Mouse (Mus musculus): ENCODE data around the gene Srd5a2. TPM values are rescaled to one million over a fixed set of nuclear protein-coding genes. Genes with fewer than 3 reads are reported as not detected.

Gene Srd5a2
- polyA plus RNA-seq, 1 experiment = not detected

DNA sequence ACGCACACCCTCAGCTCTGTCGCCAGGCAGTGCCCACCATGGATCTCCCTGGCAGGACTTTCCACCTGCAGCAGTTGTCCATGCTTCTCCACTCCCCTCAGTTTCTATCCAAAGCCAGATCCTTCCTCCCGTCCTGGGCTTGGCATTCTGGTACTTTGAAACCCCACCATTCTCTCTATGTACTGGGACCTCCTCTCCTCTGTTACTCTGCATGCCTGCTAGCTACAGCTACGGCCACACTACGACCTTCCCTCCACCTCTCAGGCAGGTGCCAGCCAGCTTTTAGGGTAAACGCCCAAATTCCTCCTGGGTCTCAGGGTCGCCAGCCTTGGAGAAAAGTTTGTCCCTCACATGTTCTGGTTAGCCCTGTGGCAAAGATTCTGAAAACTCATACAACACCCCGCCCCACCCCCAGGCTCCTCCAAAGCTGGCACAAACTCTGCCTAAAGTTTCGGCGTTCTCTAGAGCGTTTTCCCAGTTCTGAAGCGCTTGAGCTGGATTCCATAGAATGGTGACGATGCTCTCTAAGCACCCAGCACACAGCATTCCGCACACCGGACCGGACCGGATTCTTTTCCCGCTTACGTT, 607 bp upstream of the Srd5a2 start:
- Histone ChIP-seq H3K4me3 (ENCODE audit: extremely low read depth, insufficient read depth, insufficient read length) (no peak overlapping the region), H3K4me1 (ENCODE audit: control insufficient read depth, insufficient read depth, insufficient read length) (no peaks in the 10 kb centered on the region), H3K27me3 (ENCODE audit: control insufficient read depth, insufficient read depth, low read length) (peaks cover 7% of the 10 kb centered on the region), H3K27ac (ENCODE audit: insufficient read depth, low read length) (no peak overlapping the region), H3K36me3 (ENCODE audit: control insufficient read depth, insufficient read depth, low read length) (no peaks in the 10 kb centered on the region)
- TF ChIP-seq POLR2A (IDR thresholded peaks at IDR 0.05; ENCODE audit: low read depth, low read length) = no peak
- no peak for TF ChIP-seq CTCF (IDR thresholded peaks at IDR 0.05; ENCODE audit: extremely low read depth, insufficient read depth, insufficient read length, insufficient replicate concordance)
- DNase-seq (ENCODE audit: low read depth in 1 of 2, low spot score in 2 of 2) = no peak
- 11% methylated on average over 19 of the region's 19 CpGs for WGBS

GRCm38 (mm10) chr17:74043754-74044153, 4.0 kb downstream of the Srd5a2 start:
- Histone ChIP-seq H3K4me1 (ENCODE audit: control insufficient read depth, insufficient read depth, insufficient read length) (no peaks in the 10 kb centered on the region), H3K36me3 (ENCODE audit: control insufficient read depth, insufficient read depth, low read length) (no peaks in the 10 kb centered on the region), H3K27ac (ENCODE audit: insufficient read depth, low read length) (no peak overlapping the region), H3K27me3 (ENCODE audit: control insufficient read depth, insufficient read depth, low read length) (peaks cover 7% of the 10 kb centered on the region), H3K4me3 (ENCODE audit: extremely low read depth, insufficient read depth, insufficient read length) (no peak overlapping the region)
- 68% methylated on average over 4 of the region's 4 CpGs for WGBS
- no peak for TF ChIP-seq POLR2A (IDR thresholded peaks at IDR 0.05; ENCODE audit: low read depth, low read length)
- TF ChIP-seq CTCF (IDR thresholded peaks at IDR 0.05; ENCODE audit: extremely low read depth, insufficient read depth, insufficient read length, insufficient replicate concordance) = no peak
- no peak for DNase-seq (ENCODE audit: low read depth in 1 of 2, low spot score in 2 of 2)

DNA sequence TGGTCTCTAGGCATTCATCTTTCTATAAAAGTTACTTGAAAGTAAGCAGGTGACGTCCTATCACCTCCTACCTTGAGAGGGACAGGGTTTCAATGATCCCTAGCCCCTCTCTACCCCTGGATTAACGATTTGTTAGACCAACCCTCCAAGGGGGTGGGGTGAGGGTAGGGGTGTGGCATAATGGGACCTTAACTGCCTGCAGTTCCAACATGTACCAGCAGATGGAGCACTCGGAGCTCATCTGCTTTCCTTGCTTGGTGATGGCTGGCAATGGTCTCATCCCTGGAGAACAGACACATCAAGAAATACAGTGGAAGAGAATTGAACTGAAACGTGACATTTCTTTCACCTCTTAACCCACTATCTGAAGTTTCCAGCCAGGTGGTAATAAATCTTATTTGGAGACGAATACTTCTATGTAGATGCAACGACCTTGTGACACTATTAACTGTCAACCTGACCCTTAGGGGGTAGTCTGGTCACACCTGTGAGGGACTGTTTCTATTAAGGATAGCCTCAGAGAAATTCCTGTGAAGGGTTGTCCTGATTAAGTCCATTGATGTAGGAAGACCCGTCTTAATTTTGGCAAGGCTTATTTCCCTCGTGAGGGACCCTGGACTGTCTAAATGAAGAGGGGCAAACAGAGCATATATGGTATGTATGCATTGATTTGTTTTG, 27.1 kb downstream of the Srd5a2 start:
- H3K4me1 ChIP-seq (ENCODE audit: control insufficient read depth, insufficient read depth, insufficient read length) = no peaks in the 10 kb centered on the region
- no peak overlapping the region for H3K4me3 ChIP-seq (ENCODE audit: extremely low read depth, insufficient read depth, insufficient read length)
- H3K36me3 ChIP-seq (ENCODE audit: control insufficient read depth, insufficient read depth, low read length) = no peaks in the 10 kb centered on the region
- H3K27ac ChIP-seq (ENCODE audit: insufficient read depth, low read length) = no peak overlapping the region
- DNase-seq (ENCODE audit: low read depth in 1 of 2, low spot score in 2 of 2) = peak; percentile 41 to 64
- H3K27me3 ChIP-seq (ENCODE audit: control insufficient read depth, insufficient read depth, low read length) = no peaks in the 10 kb centered on the region
- TF ChIP-seq POLR2A (IDR thresholded peaks at IDR 0.05; ENCODE audit: low read depth, low read length) = no peak
- TF ChIP-seq CTCF (IDR thresholded peaks at IDR 0.05; ENCODE audit: extremely low read depth, insufficient read depth, insufficient read length, insufficient replicate concordance) = peak; percentile 86; the same call in 1 of the 2 replicates
- 40% methylated on average over 8 of the region's 8 CpGs for whole genome bisulfite sequencing

GRCm38 (mm10) chr17:74018281-74018680, 29.4 kb downstream of the Srd5a2 start:
- H3K4me3 ChIP-seq (ENCODE audit: extremely low read depth, insufficient read depth, insufficient read length) = no peak overlapping the region
- H3K27ac ChIP-seq (ENCODE audit: insufficient read depth, low read length) = no peak overlapping the region
- WGBS = 82% methylated on average over 4 of the region's 4 CpGs
- H3K4me1 ChIP-seq (ENCODE audit: control insufficient read depth, insufficient read depth, insufficient read length) = no peaks in the 10 kb centered on the region
- no peak for DNase-seq (ENCODE audit: low read depth in 1 of 2, low spot score in 2 of 2)
- TF ChIP-seq POLR2A (IDR thresholded peaks at IDR 0.05; ENCODE audit: low read depth, low read length) = no peak
- no peak for TF ChIP-seq CTCF (IDR thresholded peaks at IDR 0.05; ENCODE audit: extremely low read depth, insufficient read depth, insufficient read length, insufficient replicate concordance)
- H3K36me3 ChIP-seq (ENCODE audit: control insufficient read depth, insufficient read depth, low read length) = no peaks in the 10 kb centered on the region
- no peaks in the 10 kb centered on the region for H3K27me3 ChIP-seq (ENCODE audit: control insufficient read depth, insufficient read depth, low read length)

- no peak overlapping the region for H3K4me3 ChIP-seq (ENCODE audit: extremely low read depth, insufficient read depth, insufficient read length)
- WGBS = 87% methylated on average over 1 of the region's 1 CpGs
- TF ChIP-seq POLR2A (IDR thresholded peaks at IDR 0.05; ENCODE audit: low read depth, low read length) = no peak
- TF ChIP-seq CTCF (IDR thresholded peaks at IDR 0.05; ENCODE audit: extremely low read depth, insufficient read depth, insufficient read length, insufficient replicate concordance) = no peak
- no peaks in the 10 kb centered on the region for H3K27me3 ChIP-seq (ENCODE audit: control insufficient read depth, insufficient read depth, low read length)
- H3K27ac ChIP-seq (ENCODE audit: insufficient read depth, low read length) = no peak overlapping the region
- no peaks in the 10 kb centered on the region for H3K4me1 ChIP-seq (ENCODE audit: control insufficient read depth, insufficient read depth, insufficient read length)
- H3K36me3 ChIP-seq (ENCODE audit: control insufficient read depth, insufficient read depth, low read length) = no peaks in the 10 kb centered on the region
- no peak for DNase-seq (ENCODE audit: low read depth in 1 of 2, low spot score in 2 of 2)
Measured at GRCm38 (mm10) chr17:74017649-74018048, 30.1 kb downstream of the Srd5a2 start.

GRCm38 (mm10) chr17:74015128-74015527, 32.6 kb downstream of the Srd5a2 start:
- Histone ChIP-seq H3K4me1 (ENCODE audit: control insufficient read depth, insufficient read depth, insufficient read length) (no peaks in the 10 kb centered on the region), H3K36me3 (ENCODE audit: control insufficient read depth, insufficient read depth, low read length) (no peaks in the 10 kb centered on the region), H3K27ac (ENCODE audit: insufficient read depth, low read length) (no peak overlapping the region), H3K4me3 (ENCODE audit: extremely low read depth, insufficient read depth, insufficient read length) (no peak overlapping the region), H3K27me3 (ENCODE audit: control insufficient read depth, insufficient read depth, low read length) (no peaks in the 10 kb centered on the region)
- WGBS = 87% methylated on average over 6 of the region's 6 CpGs
- DNase-seq (ENCODE audit: low read depth in 1 of 2, low spot score in 2 of 2) = no peak
- TF ChIP-seq POLR2A (IDR thresholded peaks at IDR 0.05; ENCODE audit: low read depth, low read length) (no peak), CTCF (IDR thresholded peaks at IDR 0.05; ENCODE audit: extremely low read depth, insufficient read depth, insufficient read length, insufficient replicate concordance) (no peak)

DNA sequence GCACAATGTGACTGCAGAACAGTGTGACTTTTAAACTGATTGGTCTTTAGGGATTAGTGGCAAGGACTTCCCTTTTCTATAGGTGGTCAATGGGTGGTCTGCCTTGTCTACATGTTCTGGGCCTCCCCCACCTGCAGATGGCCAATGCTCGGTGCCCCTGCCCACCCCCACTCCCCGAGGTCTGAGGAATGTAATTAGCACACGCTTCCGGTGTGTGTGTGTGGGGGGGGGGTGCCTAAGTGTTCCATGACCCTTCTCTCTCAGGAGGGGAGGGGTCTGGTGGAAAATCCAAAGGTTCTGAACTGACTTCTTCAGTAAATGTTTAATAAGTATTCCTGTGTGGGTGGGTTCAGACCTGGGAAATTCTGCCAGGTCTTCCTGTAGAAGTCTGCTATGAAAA, 39.0 kb downstream of the Srd5a2 start:
- H3K4me3 ChIP-seq (ENCODE audit: extremely low read depth, insufficient read depth, insufficient read length) = no peak overlapping the region
- no peak for DNase-seq (ENCODE audit: low read depth in 1 of 2, low spot score in 2 of 2)
- H3K27ac ChIP-seq (ENCODE audit: insufficient read depth, low read length) = no peak overlapping the region
- H3K4me1 ChIP-seq (ENCODE audit: control insufficient read depth, insufficient read depth, insufficient read length) = no peaks in the 10 kb centered on the region
- 75% methylated on average over 4 of the region's 4 CpGs for whole genome bisulfite sequencing
- H3K27me3 ChIP-seq (ENCODE audit: control insufficient read depth, insufficient read depth, low read length) = no peaks in the 10 kb centered on the region
- TF ChIP-seq CTCF (IDR thresholded peaks at IDR 0.05; ENCODE audit: extremely low read depth, insufficient read depth, insufficient read length, insufficient replicate concordance) (no peak), POLR2A (IDR thresholded peaks at IDR 0.05; ENCODE audit: low read depth, low read length) (no peak)
- H3K36me3 ChIP-seq (ENCODE audit: control insufficient read depth, insufficient read depth, low read length) = no peaks in the 10 kb centered on the region

Measured in spleen, adult 2 months (tissue).